Mouse (Mus musculus) testis, adult 2 months (tissue): ENCODE results near the gene Maats1. TPM values are rescaled to one million over a fixed set of nuclear protein-coding genes. Genes with fewer than 3 reads are reported as not detected.

Experiments
- H3K27ac ChIP-seq: fragments of 200-500 bp; 2 replicates; pipeline ENCODE4 v1.5.1; 2012; ENCODE audit warnings: low read depth, low read length; ENCODE audit not compliant: control insufficient read depth, insufficient read depth
- H3K27me3 ChIP-seq: fragments of 200-500 bp; 2 replicates; pipeline ENCODE4 v1.6.1; 2012; ENCODE audit warnings: mild to moderate bottlenecking, low read length, moderate library complexity; ENCODE audit not compliant: control insufficient read depth, insufficient read depth
- H3K36me3 ChIP-seq: fragments of 200-500 bp; 2 replicates; pipeline ENCODE4 v1.6.1; 2012; ENCODE audit warnings: mild to moderate bottlenecking, low read length; ENCODE audit not compliant: control insufficient read depth, insufficient read depth
- H3K4me1 ChIP-seq: fragments of 200-500 bp; 2 replicates; pipeline ENCODE4 v1.6.1; 2012; ENCODE audit warnings: low read length; ENCODE audit not compliant: control insufficient read depth, insufficient read depth
- H3K4me3 ChIP-seq: fragments of 200-500 bp; 2 replicates; pipeline ENCODE4 v1.5.1; 2012; ENCODE audit warnings: low read depth, mild to moderate bottlenecking, low read length, moderate library complexity, mixed read lengths; ENCODE audit not compliant: control insufficient read depth
- CTCF ChIP-seq: fragments of 200-500 bp; IDR thresholded peaks from 2 replicates; pipeline ENCODE4 v1.5.1; 2012; ENCODE audit warnings: low read depth, mild to moderate bottlenecking, inconsistent platforms, low read length, moderate library complexity; ENCODE audit not compliant: control insufficient read depth, insufficient read depth, insufficient replicate concordance
- POLR2A ChIP-seq: fragments of 200-500 bp; IDR thresholded peaks from 2 replicates; pipeline ENCODE4 v1.6.1; 2012; ENCODE audit warnings: low read depth, mild to moderate bottlenecking, inconsistent platforms, low read length, moderate library complexity; ENCODE audit not compliant: control insufficient read depth
- polyA plus RNA-seq: library from polyadenylated mRNA; depleted of rRNA; stranded (reverse); fragments of >200 nt; gene quantifications from 2 replicates; pipeline ENCODE4 v1.2.3, GENCODE M21; 2012; rRNA removed

The Maats1 gene
- polyA plus RNA-seq = 22.4 and 23.4 TPM in 2 replicates

DNA sequence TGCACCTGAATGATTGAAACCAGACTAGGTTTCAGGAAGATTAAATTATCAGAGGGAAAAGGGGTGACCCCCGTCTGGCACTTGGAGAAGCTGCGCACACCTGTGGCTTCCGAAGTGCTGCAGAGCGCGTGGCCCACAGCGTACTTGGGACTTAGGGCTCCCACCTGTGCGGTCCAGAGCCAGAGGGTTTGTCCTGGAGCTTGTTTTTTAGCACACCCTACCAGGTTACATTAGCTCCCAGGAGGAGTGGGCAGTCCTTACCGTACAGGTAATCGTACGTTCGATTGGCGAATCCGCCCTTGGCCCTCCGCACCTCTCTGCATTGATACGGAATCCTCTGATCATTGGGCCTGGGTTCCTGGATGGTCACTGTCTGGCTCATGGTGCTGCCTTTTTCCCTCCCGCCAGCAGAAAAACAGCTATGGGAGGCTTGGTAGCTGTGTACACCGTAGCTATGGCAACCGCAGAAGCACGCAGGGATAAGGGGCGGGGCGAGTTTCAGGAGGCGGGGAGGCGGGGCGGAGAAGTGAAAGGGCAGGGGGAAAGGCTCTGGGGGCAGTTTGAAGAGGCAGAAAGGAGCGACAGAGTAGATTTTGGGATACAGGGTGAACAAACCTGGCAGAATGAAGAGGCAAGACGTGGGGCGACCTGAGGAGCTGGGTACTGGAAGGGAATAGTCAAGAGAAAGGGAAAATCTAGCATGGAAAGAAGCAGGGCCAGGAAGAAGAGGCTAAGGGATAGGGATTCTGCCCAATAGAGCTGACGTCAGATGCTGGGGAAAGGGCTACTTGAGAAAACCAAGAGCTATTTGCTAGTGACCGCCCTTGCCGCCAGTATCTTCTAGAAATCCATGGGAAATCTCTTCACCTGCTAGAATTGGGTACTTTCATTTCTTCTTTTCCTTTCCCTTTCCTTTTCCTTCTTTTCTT, at the start of gene Maats1:
Gene Maats1 (minus strand): TSS at position 748 of the 929 bp plus-strand sequence.
- peak within 1 kb of the TSS; percentile 96 for H3K4me3 ChIP-seq
- H3K27ac ChIP-seq = peak within 1 kb of the TSS; percentile 73; the same call in 1 of the 2 replicates
- H3K36me3 ChIP-seq = no peaks in the 10 kb centered on the region
- peaks cover 7% of the 10 kb centered on the region for H3K4me1 ChIP-seq
- no peaks in the 10 kb centered on the region for H3K27me3 ChIP-seq
- no peak for TF ChIP-seq CTCF
- TF ChIP-seq POLR2A = peak; percentile 68; the same call in 1 of the 2 replicates

- Histone ChIP-seq H3K36me3 (no peaks in the 10 kb centered on the region), H3K4me1 (peaks cover 2% of the 10 kb centered on the region; the same call in 1 of the 2 replicates), H3K27ac (no peak overlapping the region), H3K27me3 (no peaks in the 10 kb centered on the region), H3K4me3 (no peak overlapping the region)
- TF ChIP-seq POLR2A (no peak), CTCF (no peak)
Measured at GRCm38 (mm10) chr16:38390322-38390721, 48.4 kb upstream of the Maats1 start.

DNA sequence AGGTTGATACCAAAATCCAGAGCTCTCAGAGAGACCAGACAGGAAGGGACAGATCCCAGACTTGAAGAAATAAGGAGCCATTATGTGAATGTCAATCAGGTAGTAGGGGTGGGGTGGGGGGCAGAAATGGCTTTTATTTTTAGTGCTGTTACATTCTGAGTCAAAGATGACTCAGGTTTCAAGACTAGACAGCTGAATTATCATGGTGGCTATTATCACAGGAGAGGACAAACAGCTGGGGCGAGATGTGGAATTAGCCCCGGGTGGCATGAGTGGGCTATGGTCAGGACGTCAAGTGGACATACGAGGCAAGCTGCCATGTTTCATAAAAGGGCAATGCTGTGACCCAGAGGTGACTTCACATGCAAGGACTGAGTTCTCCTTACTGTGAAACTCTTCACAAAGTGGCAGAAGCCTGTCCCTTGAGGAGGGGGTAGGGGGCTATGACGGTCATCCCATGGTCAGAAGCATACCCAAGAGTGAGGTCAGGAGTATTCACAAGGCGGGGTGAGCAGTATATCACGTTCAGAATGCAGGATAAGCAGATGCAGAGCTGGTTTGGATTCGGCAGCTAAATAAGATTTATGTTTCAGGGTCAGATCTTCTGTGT, 47.4 kb upstream of the Maats1 start:
- no peak overlapping the region for H3K27ac ChIP-seq
- TF ChIP-seq CTCF (no peak), POLR2A (no peak)
- H3K4me1 ChIP-seq = peaks cover 2% of the 10 kb centered on the region; the same call in 1 of the 2 replicates
- H3K4me3 ChIP-seq = no peak overlapping the region
- H3K27me3 ChIP-seq = no peaks in the 10 kb centered on the region
- no peaks in the 10 kb centered on the region for H3K36me3 ChIP-seq

DNA sequence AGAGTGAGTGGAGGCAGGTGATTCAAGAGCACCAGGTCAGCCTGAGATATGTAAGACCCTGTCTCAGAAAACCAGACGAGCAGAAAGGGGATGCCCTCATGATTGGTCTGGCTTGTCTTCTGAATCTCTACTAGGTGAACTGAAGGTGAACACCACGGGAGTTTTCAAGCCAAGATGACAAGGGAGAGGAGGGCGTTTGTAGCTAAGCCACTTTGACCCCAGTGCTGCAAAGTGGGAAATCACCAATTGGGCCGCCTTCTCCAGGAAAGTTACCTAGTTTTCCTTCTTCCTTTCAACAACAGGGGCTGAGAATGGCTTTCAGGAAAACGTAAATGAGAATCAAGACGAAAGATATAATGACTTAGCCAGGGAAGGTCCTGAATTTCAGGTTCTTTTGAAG, 46.8 kb upstream of the Maats1 start:
- TF ChIP-seq CTCF (no peak), POLR2A (no peak)

GRCm38 (mm10) chr16:38387389-38387788, 45.4 kb upstream of the Maats1 start:
- TF ChIP-seq POLR2A (no peak), CTCF (no peak)
- Histone ChIP-seq H3K27me3 (no peaks in the 10 kb centered on the region), H3K4me3 (no peak overlapping the region), H3K4me1 (no peaks in the 10 kb centered on the region; the same call in 1 of the 2 replicates), H3K36me3 (no peaks in the 10 kb centered on the region), H3K27ac (no peak overlapping the region)

More for the DNA sequence above, 46.8 kb upstream of the Maats1 start:
- Histone ChIP-seq H3K27me3 (no peaks in the 10 kb centered on the region), H3K36me3 (no peaks in the 10 kb centered on the region), H3K27ac (no peak overlapping the region), H3K4me1 (peaks cover 2% of the 10 kb centered on the region; the same call in 1 of the 2 replicates), H3K4me3 (no peak overlapping the region)

DNA sequence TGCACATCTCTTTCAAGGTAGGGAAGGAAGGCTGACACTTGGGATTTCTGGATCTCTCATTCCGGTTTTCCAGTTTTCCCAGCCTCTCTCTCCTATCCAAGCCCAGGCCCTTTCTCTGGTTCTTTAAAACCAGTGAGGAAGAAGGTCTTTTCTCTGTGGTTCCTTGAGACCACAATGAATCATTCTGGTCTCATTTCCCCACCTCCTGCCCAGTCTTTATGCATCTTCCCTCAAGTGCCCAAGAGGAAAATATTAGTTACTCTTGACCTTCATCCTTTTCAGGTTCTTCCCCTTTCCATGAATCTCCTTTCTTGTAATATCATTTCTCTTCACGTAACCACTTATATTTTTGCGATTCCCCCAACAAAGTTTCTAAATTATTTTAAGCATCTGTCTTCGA, 43.8 kb upstream of the Maats1 start:
- Histone ChIP-seq H3K4me1 (no peaks in the 10 kb centered on the region), H3K27me3 (no peaks in the 10 kb centered on the region), H3K4me3 (no peak overlapping the region), H3K27ac (no peak overlapping the region), H3K36me3 (no peaks in the 10 kb centered on the region)
- no peak for TF ChIP-seq POLR2A
- TF ChIP-seq CTCF = no peak

DNA sequence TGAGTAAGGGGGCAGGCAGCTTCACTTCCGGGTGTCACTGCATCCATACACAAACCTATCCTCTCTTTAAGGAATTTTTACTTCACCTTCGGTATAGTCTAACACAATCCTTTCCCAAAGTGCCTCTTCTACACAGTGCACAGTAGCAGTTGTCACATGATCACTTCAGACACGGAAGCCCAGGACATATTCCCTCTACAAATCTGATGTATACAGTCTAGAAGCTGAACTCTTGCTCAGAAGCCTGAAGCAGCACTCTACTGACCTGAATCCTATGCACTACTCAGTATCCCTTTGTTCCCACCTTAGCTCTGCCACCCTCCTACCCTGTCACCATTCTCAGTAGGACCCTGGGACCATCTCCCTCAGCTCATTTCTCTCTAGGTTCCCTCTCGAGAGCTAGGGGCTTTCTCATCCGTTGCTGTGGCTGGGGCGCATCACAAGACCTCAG, 43.3 kb upstream of the Maats1 start:
- Histone ChIP-seq H3K4me3 (no peak overlapping the region), H3K36me3 (no peaks in the 10 kb centered on the region), H3K4me1 (no peaks in the 10 kb centered on the region), H3K27ac (no peak overlapping the region), H3K27me3 (no peaks in the 10 kb centered on the region)
- TF ChIP-seq POLR2A (no peak), CTCF (no peak)
